Mouse (Mus musculus): Measurements from ENCODE around the gene Cntnap2. TPM values are rescaled to one million over a fixed set of nuclear protein-coding genes. Genes with fewer than 3 reads are reported as not detected.

Cntnap2 gene
- polyA plus RNA-seq, 1 experiment from 2014 or later, result 1.1 TPM

- no peak for ATAC-seq (ENCODE audit: low read depth)
- Histone ChIP-seq H3K36me3 (ENCODE audit: control insufficient read depth, insufficient read depth, low read length) (no peaks in the 10 kb centered on the region), H3K4me3 (ENCODE audit: low read length) (no peak overlapping the region), H3K27me3 (ENCODE audit: control insufficient read depth, insufficient read depth, low read depth, low read length) (no peaks in the 10 kb centered on the region), H3K4me1 (replicated peaks; ENCODE audit: control insufficient read depth, insufficient read depth, low read length) (no peaks in the 10 kb centered on the region), H3K4me2 (ENCODE audit: low read depth, low read length) (no peak overlapping the region), H3K9me3 (ENCODE audit: control insufficient read depth, low read length) (no peaks in the 10 kb centered on the region), H3K27ac (ENCODE audit: low read length) (no peak overlapping the region), H3K9ac (ENCODE audit: low read length) (no peak overlapping the region)
- WGBS, result 92% methylated on average over 3 of the region's 3 CpGs
These were observed 1704.3 kb downstream of the Cntnap2 start for GRCm38 (mm10) chr6:46763481-46763880.

DNA sequence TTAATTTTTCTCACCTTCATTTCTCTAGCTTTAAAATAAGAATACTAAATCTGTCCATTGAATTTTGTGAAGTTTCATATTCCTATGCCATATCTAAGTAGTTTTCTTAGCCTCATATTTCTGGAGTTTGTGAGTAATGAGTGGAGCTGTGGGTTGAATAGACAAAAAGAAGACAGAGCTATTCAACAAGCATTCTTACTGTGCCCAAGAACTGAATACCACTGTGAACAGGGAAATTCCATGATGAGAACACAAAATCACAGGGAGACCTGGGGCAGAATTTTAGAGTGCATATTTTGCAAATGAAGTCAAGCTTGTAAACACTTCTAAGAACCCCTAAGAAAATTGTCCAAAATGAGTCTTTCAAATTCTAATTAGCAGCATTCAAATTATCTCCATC, 1715.4 kb downstream of the Cntnap2 start:
- ATAC-seq (ENCODE audit: low read depth), result no peak

DNA sequence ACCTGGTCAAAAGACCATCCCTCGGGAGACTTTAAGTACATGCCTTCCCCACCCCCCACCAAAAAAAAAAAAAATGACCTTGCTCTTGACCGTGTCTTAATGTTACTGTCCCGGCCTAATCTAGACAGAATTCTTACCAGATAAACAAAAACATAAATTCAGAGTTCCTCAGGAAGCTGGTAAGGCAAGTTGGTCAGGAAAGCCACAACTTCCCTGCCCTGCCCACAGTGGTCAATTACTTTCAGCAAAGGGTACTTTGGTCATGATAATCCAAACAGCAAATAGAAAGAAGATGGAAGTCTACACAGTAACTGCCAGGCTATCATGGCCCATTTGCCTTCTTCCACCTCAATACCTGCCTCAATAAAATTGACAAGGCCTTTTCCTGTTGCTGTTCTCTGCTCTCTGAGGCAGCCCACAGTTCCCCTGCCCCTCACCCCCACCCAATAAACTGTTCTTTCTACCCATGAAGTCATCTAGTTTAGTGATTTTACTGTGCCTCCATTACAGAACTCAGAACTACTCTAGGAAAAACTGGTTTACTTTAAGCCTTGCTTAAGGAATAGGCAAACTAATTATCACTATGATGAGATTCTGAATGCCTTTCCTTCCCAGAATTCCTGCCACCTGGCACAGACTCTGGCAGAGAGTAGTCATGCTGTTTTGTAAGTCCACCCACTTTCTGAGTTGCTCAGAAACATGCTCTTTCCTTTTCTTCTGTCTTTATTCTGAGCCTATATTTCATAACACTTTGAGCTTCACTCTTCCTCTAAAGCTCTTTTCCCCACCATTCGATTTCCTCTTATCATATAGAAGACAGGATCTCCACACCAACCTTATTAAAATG, 1743.3 kb downstream of the Cntnap2 start:
- H3K9ac ChIP-seq (ENCODE audit: low read length), result no peak overlapping the region
- no peak overlapping the region for H3K27ac ChIP-seq (ENCODE audit: low read length)
- no peak for ATAC-seq (ENCODE audit: low read depth)
- H3K36me3 ChIP-seq (ENCODE audit: control insufficient read depth, insufficient read depth, low read length), result no peaks in the 10 kb centered on the region
- H3K27me3 ChIP-seq (ENCODE audit: control insufficient read depth, insufficient read depth, low read depth, low read length), result no peaks in the 10 kb centered on the region
- WGBS, result 58% methylated on average over 4 of the region's 4 CpGs
- H3K4me3 ChIP-seq (ENCODE audit: low read length), result no peak overlapping the region
- H3K4me1 ChIP-seq (replicated peaks; ENCODE audit: control insufficient read depth, insufficient read depth, low read length), result no peaks in the 10 kb centered on the region
- no peak overlapping the region for H3K4me2 ChIP-seq (ENCODE audit: low read depth, low read length)
- no peaks in the 10 kb centered on the region for H3K9me3 ChIP-seq (ENCODE audit: control insufficient read depth, low read length)

More for the DNA sequence above, 1715.4 kb downstream of the Cntnap2 start:
- Histone ChIP-seq H3K27ac (ENCODE audit: low read length) (no peak overlapping the region), H3K4me1 (replicated peaks; ENCODE audit: control insufficient read depth, insufficient read depth, low read length) (no peaks in the 10 kb centered on the region), H3K9ac (ENCODE audit: low read length) (no peak overlapping the region), H3K4me2 (ENCODE audit: low read depth, low read length) (no peak overlapping the region), H3K4me3 (ENCODE audit: low read length) (no peak overlapping the region), H3K36me3 (ENCODE audit: control insufficient read depth, insufficient read depth, low read length) (no peaks in the 10 kb centered on the region), H3K27me3 (ENCODE audit: control insufficient read depth, insufficient read depth, low read depth, low read length) (no peaks in the 10 kb centered on the region), H3K9me3 (ENCODE audit: control insufficient read depth, low read length) (no peaks in the 10 kb centered on the region)

DNA sequence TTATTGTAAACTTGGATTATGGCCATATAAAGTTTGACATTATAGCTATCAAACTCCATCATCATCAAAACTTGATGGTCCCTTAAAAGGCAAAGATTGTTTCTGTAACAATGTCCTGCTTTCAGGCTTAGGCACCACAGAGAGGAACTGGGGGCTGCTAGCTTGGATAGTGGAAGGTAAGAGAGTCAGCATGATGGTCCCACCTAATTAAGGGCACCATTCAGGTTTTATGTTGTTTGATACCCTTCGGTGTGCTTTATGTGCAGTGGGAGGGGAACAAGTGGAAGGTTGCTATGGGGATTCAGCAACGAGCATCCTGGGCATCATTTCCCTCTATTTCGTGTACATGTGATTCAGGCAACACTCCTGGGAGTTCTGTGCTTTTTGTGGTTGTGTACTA, 1797.5 kb downstream of the Cntnap2 start:
- H3K4me3 ChIP-seq (ENCODE audit: low read length), result no peak overlapping the region
- no peaks in the 10 kb centered on the region for H3K4me1 ChIP-seq (replicated peaks; ENCODE audit: control insufficient read depth, insufficient read depth, low read length)
- no peak for ATAC-seq (ENCODE audit: low read depth)
- no peak overlapping the region for H3K9ac ChIP-seq (ENCODE audit: low read length)
- H3K27me3 ChIP-seq (ENCODE audit: control insufficient read depth, insufficient read depth, low read depth, low read length), result no peaks in the 10 kb centered on the region
- WGBS, result 84% methylated on average over 3 of the region's 3 CpGs
- H3K36me3 ChIP-seq (ENCODE audit: control insufficient read depth, insufficient read depth, low read length), result no peaks in the 10 kb centered on the region
- no peak overlapping the region for H3K27ac ChIP-seq (ENCODE audit: low read length)
- H3K9me3 ChIP-seq (ENCODE audit: control insufficient read depth, low read length), result no peaks in the 10 kb centered on the region
- no peak overlapping the region for H3K4me2 ChIP-seq (ENCODE audit: low read depth, low read length)

DNA sequence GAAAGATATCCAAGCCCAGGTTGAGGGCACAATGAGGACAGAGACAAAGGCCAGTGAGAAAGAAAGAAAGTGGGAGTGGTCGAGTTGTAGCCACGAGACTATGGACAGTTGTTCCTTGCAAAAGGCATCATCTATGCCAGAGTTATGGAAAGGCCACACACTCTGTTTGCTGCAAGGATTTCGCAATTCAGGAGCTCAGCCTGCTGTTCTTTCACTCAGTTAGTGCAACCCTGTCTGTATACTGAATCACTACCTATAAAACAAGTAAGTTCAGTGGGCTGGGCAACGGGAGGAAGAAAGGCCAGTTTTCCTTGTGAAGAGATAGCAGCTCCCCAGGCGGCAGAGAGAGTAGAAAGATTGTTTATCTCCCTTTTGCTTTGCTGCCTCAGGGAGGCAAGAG, 1801.9 kb downstream of the Cntnap2 start:
- WGBS, result 17% methylated on average over 5 of the region's 5 CpGs
- H3K4me2 ChIP-seq (ENCODE audit: low read depth, low read length), result no peak overlapping the region
- no peak overlapping the region for H3K4me3 ChIP-seq (ENCODE audit: low read length)
- no peaks in the 10 kb centered on the region for H3K36me3 ChIP-seq (ENCODE audit: control insufficient read depth, insufficient read depth, low read length)
- H3K9me3 ChIP-seq (ENCODE audit: control insufficient read depth, low read length), result no peaks in the 10 kb centered on the region
- H3K27ac ChIP-seq (ENCODE audit: low read length), result no peak overlapping the region
- H3K4me1 ChIP-seq (replicated peaks; ENCODE audit: control insufficient read depth, insufficient read depth, low read length), result no peaks in the 10 kb centered on the region
- ATAC-seq (ENCODE audit: low read depth), result no peak
- no peak overlapping the region for H3K9ac ChIP-seq (ENCODE audit: low read length)
- no peaks in the 10 kb centered on the region for H3K27me3 ChIP-seq (ENCODE audit: control insufficient read depth, insufficient read depth, low read depth, low read length)

DNA sequence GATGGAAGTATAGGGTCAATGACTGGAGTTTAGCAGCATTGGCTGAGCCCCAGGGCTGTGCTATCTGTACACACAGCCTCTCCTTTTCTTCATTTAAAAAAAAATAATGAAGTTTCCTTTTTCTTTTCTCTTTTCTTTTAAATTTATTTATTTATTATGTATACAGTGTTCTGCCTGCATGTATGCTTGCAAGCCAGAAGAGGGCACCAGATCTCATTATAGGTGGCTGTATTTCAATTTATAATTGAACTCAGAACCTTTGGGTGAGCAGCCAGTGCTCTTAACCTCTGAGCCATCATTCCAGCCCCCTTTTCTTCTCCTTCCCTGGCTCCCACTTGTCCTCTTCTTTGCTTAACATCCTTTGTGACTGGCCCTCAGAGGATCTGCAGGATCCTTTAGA, 1807.2 kb downstream of the Cntnap2 start:
- Histone ChIP-seq H3K9me3 (ENCODE audit: control insufficient read depth, low read length) (no peaks in the 10 kb centered on the region), H3K9ac (ENCODE audit: low read length) (no peak overlapping the region), H3K36me3 (ENCODE audit: control insufficient read depth, insufficient read depth, low read length) (no peaks in the 10 kb centered on the region), H3K4me2 (ENCODE audit: low read depth, low read length) (no peak overlapping the region), H3K4me3 (ENCODE audit: low read length) (no peak overlapping the region), H3K4me1 (replicated peaks; ENCODE audit: control insufficient read depth, insufficient read depth, low read length) (no peaks in the 10 kb centered on the region), H3K27me3 (ENCODE audit: control insufficient read depth, insufficient read depth, low read depth, low read length) (no peaks in the 10 kb centered on the region), H3K27ac (ENCODE audit: low read length) (no peak overlapping the region)
- no peak for ATAC-seq (ENCODE audit: low read depth)

GRCm38 (mm10) chr6:46886230-46886629, 1827.1 kb downstream of the Cntnap2 start:
- H3K9me3 ChIP-seq (ENCODE audit: control insufficient read depth, low read length), result no peaks in the 10 kb centered on the region
- H3K36me3 ChIP-seq (ENCODE audit: control insufficient read depth, insufficient read depth, low read length), result no peaks in the 10 kb centered on the region
- ATAC-seq (ENCODE audit: low read depth), result no peak
- no peak overlapping the region for H3K27ac ChIP-seq (ENCODE audit: low read length)
- no peaks in the 10 kb centered on the region for H3K4me1 ChIP-seq (replicated peaks; ENCODE audit: control insufficient read depth, insufficient read depth, low read length)
- H3K27me3 ChIP-seq (ENCODE audit: control insufficient read depth, insufficient read depth, low read depth, low read length), result no peaks in the 10 kb centered on the region
- WGBS, result 37% methylated on average over 2 of the region's 2 CpGs
- no peak overlapping the region for H3K4me3 ChIP-seq (ENCODE audit: low read length)
- no peak overlapping the region for H3K4me2 ChIP-seq (ENCODE audit: low read depth, low read length)
- no peak overlapping the region for H3K9ac ChIP-seq (ENCODE audit: low read length)

DNA sequence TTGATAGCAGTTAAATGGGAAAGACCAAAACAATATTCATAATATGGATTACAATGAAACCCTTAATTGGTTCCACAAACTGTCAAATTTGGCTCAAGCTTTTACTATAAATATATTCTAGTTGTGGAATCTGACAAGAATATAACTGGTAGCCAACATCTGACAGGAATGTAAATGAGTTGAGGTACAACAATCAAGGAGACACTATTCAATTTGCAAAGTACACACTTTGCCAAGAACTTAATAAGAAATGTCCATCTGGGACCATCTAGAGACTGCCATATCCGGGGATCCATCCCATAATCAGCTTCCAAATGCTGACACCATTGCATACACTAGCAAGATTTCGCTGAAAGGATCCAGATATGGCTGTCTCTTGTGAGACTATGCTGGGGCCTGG, 1850.0 kb downstream of the Cntnap2 start:
- Histone ChIP-seq H3K27me3 (ENCODE audit: control insufficient read depth, insufficient read depth, low read depth, low read length) (no peaks in the 10 kb centered on the region), H3K36me3 (ENCODE audit: control insufficient read depth, insufficient read depth, low read length) (no peaks in the 10 kb centered on the region), H3K4me1 (replicated peaks; ENCODE audit: control insufficient read depth, insufficient read depth, low read length) (no peaks in the 10 kb centered on the region), H3K9me3 (ENCODE audit: control insufficient read depth, low read length) (no peaks in the 10 kb centered on the region), H3K4me2 (ENCODE audit: low read depth, low read length) (no peak overlapping the region), H3K9ac (ENCODE audit: low read length) (no peak overlapping the region), H3K4me3 (ENCODE audit: low read length) (no peak overlapping the region), H3K27ac (ENCODE audit: low read length) (no peak overlapping the region)
- WGBS, result 72% methylated on average over 2 of the region's 2 CpGs
- no peak for ATAC-seq (ENCODE audit: low read depth)

DNA sequence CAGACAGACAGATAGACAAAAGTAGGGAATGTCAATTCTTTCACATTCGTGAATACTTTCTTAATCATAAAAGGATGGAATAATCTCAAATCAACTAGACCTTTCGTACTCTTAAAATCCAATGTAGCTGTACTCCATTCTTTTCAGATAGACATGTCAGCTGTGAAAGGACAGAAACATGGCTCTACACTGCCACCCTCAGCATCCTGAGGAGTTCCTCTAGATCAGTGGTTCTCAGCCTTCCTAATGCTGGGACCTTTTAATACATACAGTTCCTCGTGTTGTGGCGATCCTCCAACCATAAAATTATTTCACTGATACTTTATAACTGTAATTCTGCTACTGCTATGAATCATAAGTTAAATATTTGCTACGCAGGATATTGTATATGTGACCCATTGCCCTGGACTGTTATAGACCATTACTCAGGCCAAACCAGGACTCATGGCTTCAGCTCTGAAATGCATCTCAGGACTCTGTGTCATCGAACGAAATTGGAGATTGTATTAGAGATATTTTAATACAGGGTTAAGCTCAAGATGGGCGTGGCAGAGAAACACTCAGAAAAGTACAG, 1859.6 kb downstream of the Cntnap2 start:
- Histone ChIP-seq H3K4me3 (ENCODE audit: low read length) (no peak overlapping the region), H3K9me3 (ENCODE audit: control insufficient read depth, low read length) (no peaks in the 10 kb centered on the region), H3K36me3 (ENCODE audit: control insufficient read depth, insufficient read depth, low read length) (no peaks in the 10 kb centered on the region), H3K27me3 (ENCODE audit: control insufficient read depth, insufficient read depth, low read depth, low read length) (no peaks in the 10 kb centered on the region), H3K9ac (ENCODE audit: low read length) (no peak overlapping the region), H3K4me1 (replicated peaks; ENCODE audit: control insufficient read depth, insufficient read depth, low read length) (no peaks in the 10 kb centered on the region), H3K27ac (ENCODE audit: low read length) (no peak overlapping the region), H3K4me2 (ENCODE audit: low read depth, low read length) (no peak overlapping the region)
- 63% methylated on average over 8 of the region's 8 CpGs for WGBS
- ATAC-seq (ENCODE audit: low read depth), result no peak
